Mouse (Mus musculus) embryonic facial prominence, embryonic 14.5 days (tissue): Measurements from ENCODE around the gene Mcpt9. TPM values are rescaled to one million over a fixed set of nuclear protein-coding genes. Genes with fewer than 3 reads are reported as not detected.
"Not testable (repeated sequence)": the region's sequence is repeated elsewhere in the genome, so short reads cannot be mapped to it uniquely, and the experiment has no call there.

Source experiments
- ATAC-seq: fragments of 200-750 bp; cut with Nextera tagmentation; 2 replicates; pipeline ENCODE4 v1.8.0; 2017; ENCODE audit warnings: low read depth, moderate number of reproducible peaks, moderate TSS enrichment
- DNase-seq: peaks from one replicate; pipeline ENCODE4 v3.0.0-alpha.2; 2015; ENCODE audit warnings: low spot score
- H3K27ac ChIP-seq: fragments of 300-500 bp; sonication (generic); replicated peaks from 2 replicates; pipeline ENCODE4 v1.5.1; 2014; ENCODE audit warnings: low read depth, mild to moderate bottlenecking, low read length, moderate library complexity
- H3K27me3 ChIP-seq: fragments of 300-500 bp; sonication (generic); replicated peaks from 2 replicates; pipeline ENCODE4 v1.6.1; 2014; ENCODE audit warnings: low read length; ENCODE audit not compliant: control insufficient read depth, insufficient read depth
- H3K36me3 ChIP-seq: fragments of 300-500 bp; sonication (generic); 2 replicates; pipeline ENCODE4 v1.6.1; 2014; ENCODE audit warnings: low read length, mixed read lengths; ENCODE audit not compliant: control insufficient read depth, insufficient read depth
- H3K4me1 ChIP-seq: fragments of 300-500 bp; sonication (generic); 2 replicates; pipeline ENCODE4 v1.6.1; 2014; ENCODE audit warnings: antibody characterized with exemption, low read length; ENCODE audit not compliant: control insufficient read depth, insufficient read depth
- H3K4me2 ChIP-seq: fragments of 300-500 bp; sonication (generic); 2 replicates; pipeline ENCODE4 v1.6.1; 2014; ENCODE audit warnings: low read depth, mild to moderate bottlenecking, low read length, moderate library complexity, mixed read lengths
- H3K4me3 ChIP-seq: fragments of 300-500 bp; sonication (generic); 2 replicates; pipeline ENCODE4 v1.5.1; 2014; ENCODE audit warnings: low read depth, mild to moderate bottlenecking, low read length
- H3K9ac ChIP-seq: fragments of 300-500 bp; sonication (generic); 2 replicates; pipeline ENCODE4 v1.6.1; 2014; ENCODE audit warnings: low read depth, mild to moderate bottlenecking, low read length, moderate library complexity, mixed read lengths
- H3K9me3 ChIP-seq: fragments of 300-500 bp; sonication (generic); 2 replicates; pipeline ENCODE4 v1.6.1; 2016; ENCODE audit warnings: low read length; ENCODE audit not compliant: control insufficient read depth
- WGBS: fragments of 180-500 bp; shearing (Covaris S2); extraction: QIAGEN DNeasy Blood & Tissue Kit; methylation state at CpG from one replicate; pipeline ENCODE4 v1.1.7; 2014; 5-methylcytosine and 5-hydroxymethylcytosine counted together
- polyA plus RNA-seq: library from polyadenylated mRNA; unstranded; fragments of >200 nt; fragmentation: Nextera tagmentation; extraction: Ambion mirVana; gene quantifications from 2 replicates; pipeline ENCODE4 v1.2.1, GENCODE M21; 2014

Mcpt9 gene
- not detected in 2 replicates for polyA plus RNA-seq

- not testable (repeated sequence) for H3K4me1 ChIP-seq, ATAC-seq, DNase-seq, H3K4me2 ChIP-seq, H3K27me3 ChIP-seq, H3K36me3 ChIP-seq, H3K9ac ChIP-seq, H3K4me3 ChIP-seq, H3K27ac ChIP-seq, H3K9me3 ChIP-seq
- 72% methylated on average over 3 of the region's 3 CpGs for WGBS
These were observed at the start of gene Mcpt9 for GRCm38 (mm10) chr14:56030395-56030794. Mcpt9 (minus strand) TSS chr14:56030495.

GRCm38 (mm10) chr14:56062213-56062612 lies 31.9 kb upstream of the Mcpt9 start, which contains the start of gene Mcpt4:
Mcpt4 (minus strand) TSS chr14:56062313.
- not testable (repeated sequence) for H3K9ac ChIP-seq, H3K4me1 ChIP-seq, H3K4me3 ChIP-seq, H3K9me3 ChIP-seq, H3K36me3 ChIP-seq, H3K27me3 ChIP-seq, H3K27ac ChIP-seq, H3K4me2 ChIP-seq, DNase-seq, ATAC-seq
- WGBS = 67% methylated on average over 3 of the region's 3 CpGs

- Histone ChIP-seq H3K4me3 (no peak overlapping the region), H3K4me2 (no peak overlapping the region), H3K27ac (no peak overlapping the region), H3K9ac (no peak overlapping the region), H3K9me3 (no peaks in the 10 kb centered on the region), H3K36me3 (no peaks in the 10 kb centered on the region), H3K4me1 (no peaks in the 10 kb centered on the region), H3K27me3 (no peaks in the 10 kb centered on the region)
- DNase-seq (no peak), ATAC-seq (no peak)
- WGBS = 76% methylated on average over 4 of the region's 4 CpGs
These were observed 27.4 kb upstream of the Mcpt9 start for GRCm38 (mm10) chr14:56057722-56058121.

- Histone ChIP-seq H3K36me3 (no peaks in the 10 kb centered on the region), H3K27ac (no peak overlapping the region), H3K4me3 (no peak overlapping the region), H3K4me1 (no peaks in the 10 kb centered on the region), H3K9me3 (no peaks in the 10 kb centered on the region), H3K27me3 (no peaks in the 10 kb centered on the region), H3K4me2 (no peak overlapping the region), H3K9ac (no peak overlapping the region)
- no peak for ATAC-seq
- WGBS = 85% methylated on average over 3 of the region's 3 CpGs
- no peak for DNase-seq
These were observed 25.1 kb upstream of the Mcpt9 start for GRCm38 (mm10) chr14:56055408-56055807.

GRCm38 (mm10) chr14:56041792-56042191 lies 11.5 kb upstream of the Mcpt9 start, which contains the start of gene Mcpt2:
Mcpt2 (plus strand) TSS chr14:56042041.
- not testable (repeated sequence) for H3K27ac ChIP-seq, H3K36me3 ChIP-seq, H3K4me1 ChIP-seq, H3K27me3 ChIP-seq, ATAC-seq, H3K9ac ChIP-seq, H3K4me3 ChIP-seq, H3K9me3 ChIP-seq, DNase-seq, H3K4me2 ChIP-seq
- WGBS = 79% methylated on average over 1 of the region's 1 CpGs

- Histone ChIP-seq H3K4me3 (no peak overlapping the region), H3K27me3 (no peaks in the 10 kb centered on the region), H3K9ac (no peak overlapping the region), H3K9me3 (no peaks in the 10 kb centered on the region), H3K27ac (no peak overlapping the region), H3K4me2 (no peak overlapping the region), H3K36me3 (no peaks in the 10 kb centered on the region), H3K4me1 (no peaks in the 10 kb centered on the region)
- 55% methylated on average over 2 of the region's 2 CpGs for WGBS
- DNase-seq (peak; percentile 5), ATAC-seq (no peak)
These were observed 4.1 kb upstream of the Mcpt9 start for GRCm38 (mm10) chr14:56034433-56034832.

- 79% methylated on average over 3 of the region's 4 CpGs for WGBS
These were observed 9.0 kb downstream of the Mcpt9 start for GRCm38 (mm10) chr14:56021305-56021704.

GRCm38 (mm10) chr14:56019446-56019845 lies 10.8 kb downstream of the Mcpt9 start:
- no peaks in the 10 kb centered on the region for H3K36me3 ChIP-seq
- no peak overlapping the region for H3K27ac ChIP-seq
- H3K27me3 ChIP-seq = no peaks in the 10 kb centered on the region
- H3K4me3 ChIP-seq = no peak overlapping the region
- no peak for DNase-seq
- no peak overlapping the region for H3K4me2 ChIP-seq
- 65% methylated on average over 1 of the region's 1 CpGs for WGBS
- no peaks in the 10 kb centered on the region for H3K4me1 ChIP-seq
- no peak for ATAC-seq
- H3K9ac ChIP-seq = no peak overlapping the region
- no peaks in the 10 kb centered on the region for H3K9me3 ChIP-seq

More at GRCm38 (mm10) chr14:56021305-56021704, 9.0 kb downstream of the Mcpt9 start:
- not testable (repeated sequence) for ATAC-seq, H3K9me3 ChIP-seq, H3K9ac ChIP-seq, H3K27ac ChIP-seq, H3K4me1 ChIP-seq, H3K27me3 ChIP-seq, H3K4me3 ChIP-seq, H3K36me3 ChIP-seq, DNase-seq, H3K4me2 ChIP-seq

GRCm38 (mm10) chr14:56017671-56018070 lies 12.6 kb downstream of the Mcpt9 start, which contains the start of gene Mcpt1:
Mcpt1 (plus strand) TSS chr14:56017971.
- not testable (repeated sequence) for DNase-seq, H3K4me1 ChIP-seq, H3K9ac ChIP-seq, ATAC-seq, H3K9me3 ChIP-seq, H3K4me3 ChIP-seq, H3K36me3 ChIP-seq, H3K27me3 ChIP-seq, H3K4me2 ChIP-seq, H3K27ac ChIP-seq
- WGBS = 74% methylated on average over 3 of the region's 3 CpGs
